Mouse (Mus musculus) kidney, adult 2 months (tissue): ENCODE results near the gene Nmur1.

Experiments
- CTCF ChIP-seq: fragments of 200-500 bp; conservative IDR thresholded peaks from 2 replicates; pipeline ENCODE4 v1.5.1; 2011; ENCODE audit warnings: low read depth, mild to moderate bottlenecking, control low read depth, low read length, moderate library complexity, mixed read lengths; ENCODE audit not compliant: insufficient read depth, insufficient read length
- POLR2A ChIP-seq: fragments of 200-500 bp; IDR thresholded peaks from one replicate; pipeline ENCODE4 v1.6.1; 2011; ENCODE audit warnings: low read depth, low read length, control low read depth

DNA sequence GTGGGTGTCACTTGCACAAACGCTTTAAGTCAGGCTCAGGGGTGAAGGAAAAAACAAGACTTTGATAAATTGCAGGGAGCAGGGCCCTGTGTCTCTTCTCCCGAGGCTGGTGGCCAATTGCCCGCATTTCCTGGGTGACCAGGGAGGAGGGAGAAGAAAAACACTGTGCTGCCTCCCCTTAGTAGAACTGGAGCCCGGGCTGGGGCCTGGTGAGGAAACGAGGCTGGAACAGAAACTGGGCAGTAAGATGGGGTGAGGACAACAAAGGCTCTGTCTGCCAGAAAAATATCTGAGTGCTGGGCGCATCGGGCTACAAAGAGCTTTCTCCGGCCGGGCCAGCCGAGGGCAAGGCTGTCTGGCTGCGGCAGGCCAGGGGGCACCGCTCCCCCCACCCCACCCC is 8.0 kb upstream of the Nmur1 start:
- TF ChIP-seq POLR2A (no peak), CTCF (no peak)
